Mouse (Mus musculus): ENCODE data around the gene Creb5.

DNA sequence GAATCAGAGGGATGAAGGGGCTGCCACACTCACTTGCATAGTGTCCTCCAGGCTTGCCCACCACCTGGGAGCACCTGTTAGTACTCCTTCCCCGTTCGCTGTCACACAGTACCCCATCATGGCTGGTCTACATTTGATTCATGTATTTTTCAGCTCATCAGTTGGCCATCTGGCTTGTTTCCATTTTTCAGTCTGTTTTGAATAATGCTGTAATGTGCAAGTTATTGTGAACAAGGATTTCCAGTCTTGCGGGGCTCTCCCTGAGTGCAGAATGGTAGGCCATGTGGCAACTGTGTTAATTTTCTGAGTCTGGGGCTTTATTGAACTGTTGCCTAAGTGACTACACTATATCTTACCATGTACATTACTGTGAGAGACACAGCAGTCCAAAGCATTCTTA lies 369.4 kb downstream of the Creb5 start:
- TF ChIP-seq ZNF384 (IDR thresholded peaks at IDR 0.05; ENCODE audit: low read depth, low read length) (no peak), ZC3H11A (IDR thresholded peaks at IDR 0.05; ENCODE audit: borderline replicate concordance, low read depth, low read length) (no peak), HCFC1 (IDR thresholded peaks at IDR 0.05; ENCODE audit: borderline replicate concordance, insufficient read depth, low read length) (no peak), CHD2 (IDR thresholded peaks at IDR 0.05; ENCODE audit: low read depth, low read length) (no peak)
